Mouse (Mus musculus) lung, postnatal 0 days (tissue): Measurements from ENCODE around the gene Bcl2l11. TPM values are rescaled to one million over a fixed set of nuclear protein-coding genes. Genes with fewer than 3 reads are reported as not detected.
"Not testable (repeated sequence)": the region's sequence is repeated elsewhere in the genome, so short reads cannot be mapped to it uniquely, and the experiment has no call there.

Source experiments
- ATAC-seq: fragments of 200-750 bp; cut with Nextera tagmentation; 2 replicates; pipeline ENCODE4 v1.8.0; 2017; ENCODE audit warnings: moderate library complexity
- DNase-seq: peaks from one replicate; pipeline ENCODE4 v3.0.0-alpha.2; 2016; ENCODE audit warnings: low spot score
- H3K27ac ChIP-seq: fragments of 300-500 bp; sonication (generic); 2 replicates; pipeline ENCODE4 v1.5.1; 2014; ENCODE audit warnings: antibody characterized with exemption, mild to moderate bottlenecking, low read length, mixed read lengths
- H3K27me3 ChIP-seq: fragments of 300-500 bp; sonication (generic); replicated peaks from 2 replicates; pipeline ENCODE4 v1.6.1; 2014; ENCODE audit warnings: low read length, mixed read lengths; ENCODE audit not compliant: insufficient read depth
- H3K36me3 ChIP-seq: fragments of 300-500 bp; sonication (generic); 2 replicates; pipeline ENCODE4 v1.6.1; 2014; ENCODE audit warnings: low read length, mixed read lengths; ENCODE audit not compliant: insufficient read depth
- H3K4me1 ChIP-seq: fragments of 300-500 bp; sonication (generic); 2 replicates; pipeline ENCODE4 v1.6.1; 2014; ENCODE audit warnings: antibody characterized with exemption, low read depth, low read length, mixed read lengths; ENCODE audit not compliant: insufficient read depth
- H3K4me2 ChIP-seq: fragments of 300-500 bp; sonication (generic); replicated peaks from 2 replicates; pipeline ENCODE4 v1.6.1; 2014; ENCODE audit warnings: low read depth, mild to moderate bottlenecking, low read length, moderate library complexity, mixed read lengths
- H3K4me3 ChIP-seq: fragments of 300-500 bp; sonication (generic); 2 replicates; pipeline ENCODE4 v1.5.1; 2014; ENCODE audit warnings: low read depth, low read length
- H3K9ac ChIP-seq: fragments of 300-500 bp; sonication (generic); replicated peaks from 2 replicates; pipeline ENCODE4 v1.6.1; 2014; ENCODE audit warnings: low read depth, mild to moderate bottlenecking
- H3K9me3 ChIP-seq: fragments of 300-500 bp; sonication (generic); 2 replicates; pipeline ENCODE4 v1.6.1; 2016; ENCODE audit warnings: low read length, mixed read lengths
- CTCF ChIP-seq: IDR thresholded peaks from 2 replicates; pipeline ENCODE4 v1.5.1; 2016; ENCODE audit warnings: antibody characterized with exemption, mild to moderate bottlenecking
- EP300 ChIP-seq: IDR thresholded peaks from 2 replicates; pipeline ENCODE4 v1.6.1; 2016; ENCODE audit warnings: antibody characterized with exemption, mild to moderate bottlenecking, control low read depth
- WGBS: fragments of 180-500 bp; shearing (Covaris S2); extraction: QIAGEN DNeasy Blood & Tissue Kit; methylation state at CpG from one replicate; pipeline ENCODE4 v1.1.7; 2014; 5-methylcytosine and 5-hydroxymethylcytosine counted together
- polyA plus RNA-seq: library from polyadenylated mRNA; unstranded; fragments of >200 nt; fragmentation: Nextera tagmentation; extraction: Ambion mirVana; gene quantifications from 2 replicates; pipeline ENCODE4 v1.2.1, GENCODE M21; 2015

Bcl2l11 gene
- polyA plus RNA-seq, 1 experiment from 2014 or later: 18.5 TPM

- Histone ChIP-seq H3K4me2 (0 out of 2 replicates have a peak overlapping the region, but pooled peaks have one; percentile 8), H3K9me3 (no peaks in the 10 kb centered on the region), H3K9ac (no peak overlapping the region), H3K4me3 (no peak overlapping the region), H3K27me3 (no peaks in the 10 kb centered on the region), H3K4me1 (peaks cover 28% of the 10 kb centered on the region), H3K36me3 (no peaks in the 10 kb centered on the region), H3K27ac (peak overlapping the region; percentile 79)
- WGBS: 44% methylated on average over 18 of the region's 18 CpGs
- peak; percentile 58 for ATAC-seq
- DNase-seq: peak; percentile 68
- no peak for TF ChIP-seq CTCF
- no peak for TF ChIP-seq EP300
Observed at GRCm38 (mm10) chr2:128179126-128179807, 53.4 kb downstream of the Bcl2l11 start.

- no peaks in the 10 kb centered on the region for H3K9me3 ChIP-seq
- H3K9ac ChIP-seq: no peak overlapping the region
- WGBS: 5% methylated on average over 9 of the region's 9 CpGs
Observed at GRCm38 (mm10) chr2:128179808-128180379, 54.1 kb downstream of the Bcl2l11 start.

GRCm38 (mm10) chr2:128182181-128182580 lies 56.3 kb downstream of the Bcl2l11 start:
- WGBS: 84% methylated on average over 9 of the region's 9 CpGs
- H3K4me2 ChIP-seq, H3K9ac ChIP-seq, H3K27me3 ChIP-seq, H3K27ac ChIP-seq, H3K9me3 ChIP-seq, DNase-seq, H3K4me3 ChIP-seq, ATAC-seq, H3K36me3 ChIP-seq: not testable (repeated sequence)
- peaks cover 20% of the 10 kb centered on the region for H3K4me1 ChIP-seq

More at GRCm38 (mm10) chr2:128179808-128180379, 54.1 kb downstream of the Bcl2l11 start:
- peak; percentile 99 for TF ChIP-seq EP300
- 0 out of 2 replicates have a peak, but pooled peaks have one; percentile 2 for TF ChIP-seq CTCF
- ATAC-seq (peak; percentile 97), DNase-seq (peak; percentile 93)
- peaks cover 25% of the 10 kb centered on the region for H3K4me1 ChIP-seq
- 0 out of 2 replicates have a peak overlapping the region, but pooled peaks have one; percentile 8 for H3K4me2 ChIP-seq
- peak overlapping the region; percentile 79 for H3K27ac ChIP-seq
- H3K27me3 ChIP-seq: no peaks in the 10 kb centered on the region
- no peak overlapping the region for H3K4me3 ChIP-seq
- no peaks in the 10 kb centered on the region for H3K36me3 ChIP-seq

DNA sequence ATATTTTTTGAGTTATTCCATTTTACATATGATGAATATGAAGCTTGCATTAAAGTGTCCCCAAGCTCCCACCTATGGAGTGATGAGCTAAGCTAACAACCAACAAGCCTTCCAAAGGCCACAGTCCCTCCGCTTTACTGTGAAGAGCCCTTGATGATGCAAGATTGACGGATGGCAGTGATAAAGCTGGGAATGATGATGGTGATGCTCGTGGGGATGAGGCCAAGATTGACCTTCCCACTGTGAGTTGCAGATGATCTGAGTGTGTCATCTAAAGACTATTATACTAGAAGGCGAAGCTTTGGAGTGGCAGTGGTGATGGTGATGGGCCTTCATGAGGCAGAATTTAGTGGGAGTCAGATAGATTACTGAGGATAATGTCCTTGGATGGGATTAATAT lies 56.9 kb downstream of the Bcl2l11 start:
- H3K9me3 ChIP-seq: no peaks in the 10 kb centered on the region
- H3K4me1 ChIP-seq: peaks cover 19% of the 10 kb centered on the region; the same call in 1 of the 2 replicates
- H3K27me3 ChIP-seq: no peaks in the 10 kb centered on the region
- H3K4me2 ChIP-seq: no peak overlapping the region
- no peak for DNase-seq
- ATAC-seq: no peak
- 80% methylated on average over 4 of the region's 4 CpGs for WGBS
- no peak for TF ChIP-seq EP300
- TF ChIP-seq CTCF: no peak
- H3K36me3 ChIP-seq: no peaks in the 10 kb centered on the region
- no peak overlapping the region for H3K9ac ChIP-seq
- no peak overlapping the region for H3K4me3 ChIP-seq
- no peak overlapping the region for H3K27ac ChIP-seq

- Histone ChIP-seq H3K4me2 (no peak overlapping the region), H3K9ac (no peak overlapping the region), H3K36me3 (no peaks in the 10 kb centered on the region), H3K9me3 (no peaks in the 10 kb centered on the region), H3K27ac (no peak overlapping the region), H3K4me1 (peaks cover 19% of the 10 kb centered on the region; the same call in 1 of the 2 replicates), H3K27me3 (no peaks in the 10 kb centered on the region), H3K4me3 (no peak overlapping the region)
- ATAC-seq (no peak), DNase-seq (no peak)
- TF ChIP-seq EP300: no peak
- no peak for TF ChIP-seq CTCF
- WGBS: 78% methylated on average over 4 of the region's 4 CpGs
Observed at GRCm38 (mm10) chr2:128183762-128184161, 57.9 kb downstream of the Bcl2l11 start.

- H3K4me2 ChIP-seq: no peak overlapping the region
- ATAC-seq: peak; percentile 88
Observed at GRCm38 (mm10) chr2:128185942-128186341, 60.1 kb downstream of the Bcl2l11 start.

More at GRCm38 (mm10) chr2:128185942-128186341, 60.1 kb downstream of the Bcl2l11 start:
- Histone ChIP-seq H3K27ac (peak overlapping the region; percentile 68), H3K9me3 (no peaks in the 10 kb centered on the region), H3K36me3 (no peaks in the 10 kb centered on the region), H3K27me3 (no peaks in the 10 kb centered on the region), H3K4me3 (no peak overlapping the region), H3K4me1 (peaks cover 4% of the 10 kb centered on the region; the same call in 1 of the 2 replicates), H3K9ac (no peak overlapping the region)
- peak; percentile 66 for DNase-seq
- no peak for TF ChIP-seq CTCF
- peak; percentile 81 for TF ChIP-seq EP300
- WGBS: 51% methylated on average over 4 of the region's 4 CpGs
